Mouse (Mus musculus): ENCODE data around the gene Grm7. TPM values are rescaled to one million over a fixed set of nuclear protein-coding genes. Genes with fewer than 3 reads are reported as not detected.

Grm7 gene
- polyA plus RNA-seq, 1 experiment, result 0.28 TPM

GRCm38 (mm10) chr6:111584851-111585250, 939.5 kb downstream of the Grm7 start:
- Histone ChIP-seq H3K4me3 (no peak overlapping the region), H3K36me3 (ENCODE audit: control insufficient read depth, insufficient read depth) (no peaks in the 10 kb centered on the region), H3K27me3 (ENCODE audit: control insufficient read depth, insufficient read depth, insufficient read length) (no peaks in the 10 kb centered on the region), H3ac (ENCODE audit: control insufficient read depth, insufficient read length) (no peak overlapping the region), H3K4me2 (ENCODE audit: low read depth) (no peak overlapping the region), H3K79me2 (ENCODE audit: control insufficient read depth, insufficient read depth) (no peaks in the 10 kb centered on the region)
- no peak for TF ChIP-seq POLR2AphosphoS2 (IDR thresholded peaks at IDR 0.05; ENCODE audit: insufficient read length, low read depth)
- no peak for TF ChIP-seq E2F4 (IDR thresholded peaks at IDR 0.05; ENCODE audit: insufficient read depth)
- TF ChIP-seq MAX (IDR thresholded peaks at IDR 0.05; ENCODE audit: low read depth), result no peak
- no peak for TF ChIP-seq TCF3 (IDR thresholded peaks at IDR 0.05; ENCODE audit: insufficient read length, low read depth)
- no peak for TF ChIP-seq SRF (IDR thresholded peaks at IDR 0.05; ENCODE audit: control insufficient read depth, insufficient read length, low read depth)
- no peak for TF ChIP-seq MYOD1 (IDR thresholded peaks at IDR 0.05; ENCODE audit: control insufficient read depth in 1 of 3, insufficient read length in 2 of 3, low read depth in 2 of 3)
- TF ChIP-seq POLR2A (IDR thresholded peaks at IDR 0.05; ENCODE audit: insufficient read length, low read depth), result no peak
- TF ChIP-seq REST (IDR thresholded peaks at IDR 0.05; ENCODE audit: insufficient read depth, insufficient read length), result no peak
- TF ChIP-seq TCF12 (IDR thresholded peaks at IDR 0.05; ENCODE audit: insufficient read depth, poor library complexity, severe bottlenecking), result no peak
- no peak for TF ChIP-seq USF1 (IDR thresholded peaks at IDR 0.05; ENCODE audit: low read depth)
- no peak for TF ChIP-seq MYOG (IDR thresholded peaks at IDR 0.05; ENCODE audit: control insufficient read depth in 1 of 3, insufficient read depth in 1 of 3, insufficient read length in 2 of 3, low read depth in 2 of 3)
- TF ChIP-seq CEBPB (IDR thresholded peaks at IDR 0.05; ENCODE audit: insufficient read depth, poor library complexity, severe bottlenecking), result no peak

GRCm38 (mm10) chr6:111587572-111587971, 942.2 kb downstream of the Grm7 start:
- Histone ChIP-seq H3K4me3 (no peak overlapping the region), H3K79me2 (ENCODE audit: control insufficient read depth, insufficient read depth) (no peaks in the 10 kb centered on the region), H3ac (ENCODE audit: control insufficient read depth, insufficient read length) (no peak overlapping the region), H3K4me2 (ENCODE audit: low read depth) (no peak overlapping the region), H3K36me3 (ENCODE audit: control insufficient read depth, insufficient read depth) (no peaks in the 10 kb centered on the region), H3K27me3 (ENCODE audit: control insufficient read depth, insufficient read depth, insufficient read length) (no peaks in the 10 kb centered on the region)
- TF ChIP-seq REST (IDR thresholded peaks at IDR 0.05; ENCODE audit: insufficient read depth, insufficient read length) (no peak), MAX (IDR thresholded peaks at IDR 0.05; ENCODE audit: low read depth) (no peak), CEBPB (IDR thresholded peaks at IDR 0.05; ENCODE audit: insufficient read depth, poor library complexity, severe bottlenecking) (no peak), TCF12 (IDR thresholded peaks at IDR 0.05; ENCODE audit: insufficient read depth, poor library complexity, severe bottlenecking) (no peak), POLR2AphosphoS2 (IDR thresholded peaks at IDR 0.05; ENCODE audit: insufficient read length, low read depth) (no peak), USF1 (IDR thresholded peaks at IDR 0.05; ENCODE audit: low read depth) (no peak), POLR2A (IDR thresholded peaks at IDR 0.05; ENCODE audit: insufficient read length, low read depth) (no peak), MYOG (IDR thresholded peaks at IDR 0.05; ENCODE audit: control insufficient read depth in 1 of 3, insufficient read depth in 1 of 3, insufficient read length in 2 of 3, low read depth in 2 of 3) (no peak), MYOD1 (IDR thresholded peaks at IDR 0.05; ENCODE audit: control insufficient read depth in 1 of 3, insufficient read length in 2 of 3, low read depth in 2 of 3) (no peak), TCF3 (IDR thresholded peaks at IDR 0.05; ENCODE audit: insufficient read length, low read depth) (no peak), SRF (IDR thresholded peaks at IDR 0.05; ENCODE audit: control insufficient read depth, insufficient read length, low read depth) (no peak), E2F4 (IDR thresholded peaks at IDR 0.05; ENCODE audit: insufficient read depth) (no peak)

- Histone ChIP-seq H3K36me3 (ENCODE audit: control insufficient read depth, insufficient read depth) (no peaks in the 10 kb centered on the region), H3K4me2 (ENCODE audit: low read depth) (no peak overlapping the region), H3ac (ENCODE audit: control insufficient read depth, insufficient read length) (no peak overlapping the region), H3K27me3 (ENCODE audit: control insufficient read depth, insufficient read depth, insufficient read length) (no peaks in the 10 kb centered on the region), H3K79me2 (ENCODE audit: control insufficient read depth, insufficient read depth) (no peaks in the 10 kb centered on the region), H3K4me3 (no peak overlapping the region)
- TF ChIP-seq POLR2A (IDR thresholded peaks at IDR 0.05; ENCODE audit: insufficient read length, low read depth), result no peak
- TF ChIP-seq SRF (IDR thresholded peaks at IDR 0.05; ENCODE audit: control insufficient read depth, insufficient read length, low read depth), result no peak
- TF ChIP-seq MYOG (IDR thresholded peaks at IDR 0.05; ENCODE audit: control insufficient read depth in 1 of 3, insufficient read depth in 1 of 3, insufficient read length in 2 of 3, low read depth in 2 of 3), result no peak
- TF ChIP-seq MYOD1 (IDR thresholded peaks at IDR 0.05; ENCODE audit: control insufficient read depth in 1 of 3, insufficient read length in 2 of 3, low read depth in 2 of 3), result no peak
- no peak for TF ChIP-seq POLR2AphosphoS2 (IDR thresholded peaks at IDR 0.05; ENCODE audit: insufficient read length, low read depth)
- no peak for TF ChIP-seq E2F4 (IDR thresholded peaks at IDR 0.05; ENCODE audit: insufficient read depth)
These were observed 956.7 kb downstream of the Grm7 start for GRCm38 (mm10) chr6:111601892-111602654.

GRCm38 (mm10) chr6:111610396-111610795, 965.0 kb downstream of the Grm7 start:
- no peak overlapping the region for H3ac ChIP-seq (ENCODE audit: control insufficient read depth, insufficient read length)
- no peaks in the 10 kb centered on the region for H3K36me3 ChIP-seq (ENCODE audit: control insufficient read depth, insufficient read depth)
- TF ChIP-seq REST (IDR thresholded peaks at IDR 0.05; ENCODE audit: insufficient read depth, insufficient read length) (no peak), USF1 (IDR thresholded peaks at IDR 0.05; ENCODE audit: low read depth) (no peak), MYOG (IDR thresholded peaks at IDR 0.05; ENCODE audit: control insufficient read depth in 1 of 3, insufficient read depth in 1 of 3, insufficient read length in 2 of 3, low read depth in 2 of 3) (no peak), POLR2AphosphoS2 (IDR thresholded peaks at IDR 0.05; ENCODE audit: insufficient read length, low read depth) (no peak), TCF12 (IDR thresholded peaks at IDR 0.05; ENCODE audit: insufficient read depth, poor library complexity, severe bottlenecking) (no peak), POLR2A (IDR thresholded peaks at IDR 0.05; ENCODE audit: insufficient read length, low read depth) (no peak), CEBPB (IDR thresholded peaks at IDR 0.05; ENCODE audit: insufficient read depth, poor library complexity, severe bottlenecking) (no peak), TCF3 (IDR thresholded peaks at IDR 0.05; ENCODE audit: insufficient read length, low read depth) (no peak)
- no peak overlapping the region for H3K4me2 ChIP-seq (ENCODE audit: low read depth)
- H3K79me2 ChIP-seq (ENCODE audit: control insufficient read depth, insufficient read depth), result no peaks in the 10 kb centered on the region
- H3K4me3 ChIP-seq, result no peak overlapping the region
- H3K27me3 ChIP-seq (ENCODE audit: control insufficient read depth, insufficient read depth, insufficient read length), result no peaks in the 10 kb centered on the region
